Mouse (Mus musculus) central nervous system, embryonic 18 days (tissue): ENCODE measurements around the gene Ripk4. TPM values are rescaled to one million over a fixed set of nuclear protein-coding genes. Genes with fewer than 3 reads are reported as not detected.

Experiments
- polyA plus RNA-seq: library from polyadenylated mRNA; depleted of rRNA; stranded (reverse); fragments of >200 nt; gene quantifications from 2 replicates; pipeline ENCODE4 v1.2.3, GENCODE M21; 2012; rRNA removed

Gene Ripk4
- 0.71 and 0.88 TPM in 2 replicates for polyA plus RNA-seq

DNA sequence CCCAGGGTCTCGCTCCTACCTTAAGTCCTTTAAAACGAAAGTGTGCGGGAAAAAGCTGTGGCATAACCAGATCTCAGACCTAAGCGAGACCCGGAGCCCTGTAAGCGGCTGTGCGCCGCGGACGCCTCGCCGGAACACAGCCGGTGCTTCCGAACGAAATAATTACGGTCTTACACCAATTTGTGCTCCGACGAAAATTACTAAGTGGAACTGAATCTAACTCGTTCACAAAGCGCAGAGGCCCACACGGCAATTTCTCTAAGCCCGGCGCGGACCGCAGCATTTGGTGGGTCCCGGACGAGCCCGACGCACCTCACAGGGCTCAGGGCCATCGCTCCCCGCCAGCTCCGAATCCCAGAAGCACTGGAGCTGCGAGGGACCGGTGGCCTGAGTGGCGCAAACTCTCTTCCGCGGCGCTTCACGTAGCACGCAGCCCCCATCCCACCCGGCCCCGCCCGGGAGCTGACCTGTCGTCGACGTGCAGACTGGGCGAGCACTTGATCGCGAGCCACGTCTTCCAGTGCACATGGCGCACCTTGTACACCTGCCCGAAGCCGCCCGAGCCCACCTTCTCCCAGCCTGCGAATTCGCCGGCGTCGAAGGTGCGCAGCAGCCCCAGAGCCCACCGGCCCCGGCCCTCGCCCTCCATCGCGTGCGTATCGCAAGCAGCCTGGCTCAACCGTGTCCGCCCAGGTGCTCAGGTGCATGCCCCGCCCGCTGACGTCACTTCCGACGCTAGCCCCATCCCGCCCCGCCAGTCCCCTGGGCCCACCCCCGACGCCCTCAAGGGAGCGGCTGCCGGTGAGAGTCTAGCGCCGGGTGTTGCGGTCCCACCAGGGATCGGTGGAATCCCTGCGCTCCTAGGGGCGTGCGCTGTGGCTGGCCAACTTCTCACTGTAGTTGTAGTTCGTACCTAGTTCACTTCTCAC is at the start of gene Ripk4:
Ripk4 (minus strand) TSS at position 727 of the 929 bp plus-strand sequence.

Other genes with a start within 250 kb of the Ripk4 start
- gene Fam3b, start 249.0 kb downstream of the Ripk4 start, polyA plus RNA-seq, result 0.10 TPM in 1 of 2 replicates, not detected in the other
- 0.08 and 0.13 TPM in 2 replicates for gene Tmprss2, start 152.6 kb downstream of the Ripk4 start, polyA plus RNA-seq
- 18.9 and 20.2 TPM in 2 replicates for gene Prdm15, start 88.1 kb upstream of the Ripk4 start, polyA plus RNA-seq
- 16.0 and 17.3 TPM in 2 replicates for gene C2cd2, start 198.8 kb upstream of the Ripk4 start, polyA plus RNA-seq
- 12.9 and 13.0 TPM in 2 replicates for gene Zbtb21, start 198.8 kb upstream of the Ripk4 start, polyA plus RNA-seq
- 16.2 and 16.6 TPM in 2 replicates for gene B230307C23Rik, start 233.5 kb upstream of the Ripk4 start, polyA plus RNA-seq